Mouse (Mus musculus) kidney, postnatal 14 days (tissue): ENCODE results near the gene Ehbp1l1.

ENCODE experiments used
- DNase-seq: peaks from one replicate; pipeline ENCODE4 v3.0.0; 2022; ENCODE audit warnings: mixed read lengths

Ehbp1l1 gene

GRCm38 (mm10) chr19:5665465-5665864, 60.7 kb downstream of the Ehbp1l1 start:
- no peak for DNase-seq

- DNase-seq, result no peak
These were observed 61.4 kb downstream of the Ehbp1l1 start for GRCm38 (mm10) chr19:5664669-5665257.

GRCm38 (mm10) chr19:5662981-5663913, 62.9 kb downstream of the Ehbp1l1 start, which contains the start of gene Sipa1:
Gene Sipa1, minus strand, starts transcription at chr19:5663707.
- DNase-seq, result peak; percentile 96

GRCm38 (mm10) chr19:5662310-5662709, 63.8 kb downstream of the Ehbp1l1 start:
- no peak for DNase-seq

- DNase-seq, result peak; percentile 61
These were observed 65.0 kb downstream of the Ehbp1l1 start for GRCm38 (mm10) chr19:5660942-5661751.
